Mouse (Mus musculus) adipocyte (in vitro differentiated cells): Measurements from ENCODE around the gene Gm10322.

Experiments
- DNase-seq: peaks from one replicate; pipeline ENCODE4 v3.0.0-alpha.2; 2016; ENCODE audit warnings: low spot score

Gene Gm10322

DNA sequence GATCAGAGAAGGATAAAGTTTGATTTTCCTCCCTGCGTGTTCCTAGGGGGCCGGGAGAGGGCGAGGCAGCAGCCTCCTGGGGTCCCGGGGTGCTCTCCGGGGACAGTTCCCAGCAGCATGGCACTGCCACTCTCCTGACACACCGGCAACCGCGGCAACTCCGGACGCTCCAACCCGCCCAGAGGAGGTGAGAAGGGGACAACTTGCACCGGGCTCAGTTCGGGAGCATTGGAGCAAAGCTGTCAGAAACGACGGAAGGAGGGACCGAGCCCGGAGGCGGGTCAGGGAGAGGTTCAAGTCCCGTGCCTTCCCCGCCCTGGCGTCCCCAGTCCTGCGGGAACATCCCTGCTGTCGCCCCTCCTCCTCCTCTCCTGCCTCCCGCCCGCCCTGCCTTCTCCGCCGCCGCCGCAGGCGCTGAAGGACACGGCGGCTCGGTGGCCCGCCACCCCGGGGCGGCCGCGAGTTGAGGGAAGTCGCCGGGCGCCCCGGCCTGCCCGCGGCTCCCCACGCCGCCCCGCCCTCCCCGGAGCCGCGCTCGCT lies at the start of gene Gm10322:
Gene Gm10322 (plus strand): TSS at position 83 of the 540 bp plus-strand sequence.
- DNase-seq = peak; percentile 70

DNA sequence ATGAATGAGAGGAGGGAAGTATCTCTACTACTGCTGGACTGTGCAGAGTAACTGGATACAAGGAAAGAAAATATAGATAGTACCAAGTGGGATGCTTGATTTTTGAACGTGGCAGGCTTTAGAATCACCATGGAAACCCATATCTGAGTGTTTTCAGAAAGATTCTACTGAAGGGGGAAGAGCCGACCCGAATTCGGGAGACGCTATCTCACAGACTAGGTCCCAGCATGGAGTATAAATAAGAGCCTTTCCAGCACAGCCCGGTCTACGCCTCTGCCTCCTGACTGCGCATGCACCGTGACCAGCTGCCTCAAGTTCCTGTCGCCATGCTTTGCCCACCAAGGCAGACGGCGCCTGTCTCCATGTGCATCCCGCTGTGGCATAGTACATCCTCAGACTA lies 48.9 kb upstream of the Gm10322 start:
- DNase-seq = no peak

DNA sequence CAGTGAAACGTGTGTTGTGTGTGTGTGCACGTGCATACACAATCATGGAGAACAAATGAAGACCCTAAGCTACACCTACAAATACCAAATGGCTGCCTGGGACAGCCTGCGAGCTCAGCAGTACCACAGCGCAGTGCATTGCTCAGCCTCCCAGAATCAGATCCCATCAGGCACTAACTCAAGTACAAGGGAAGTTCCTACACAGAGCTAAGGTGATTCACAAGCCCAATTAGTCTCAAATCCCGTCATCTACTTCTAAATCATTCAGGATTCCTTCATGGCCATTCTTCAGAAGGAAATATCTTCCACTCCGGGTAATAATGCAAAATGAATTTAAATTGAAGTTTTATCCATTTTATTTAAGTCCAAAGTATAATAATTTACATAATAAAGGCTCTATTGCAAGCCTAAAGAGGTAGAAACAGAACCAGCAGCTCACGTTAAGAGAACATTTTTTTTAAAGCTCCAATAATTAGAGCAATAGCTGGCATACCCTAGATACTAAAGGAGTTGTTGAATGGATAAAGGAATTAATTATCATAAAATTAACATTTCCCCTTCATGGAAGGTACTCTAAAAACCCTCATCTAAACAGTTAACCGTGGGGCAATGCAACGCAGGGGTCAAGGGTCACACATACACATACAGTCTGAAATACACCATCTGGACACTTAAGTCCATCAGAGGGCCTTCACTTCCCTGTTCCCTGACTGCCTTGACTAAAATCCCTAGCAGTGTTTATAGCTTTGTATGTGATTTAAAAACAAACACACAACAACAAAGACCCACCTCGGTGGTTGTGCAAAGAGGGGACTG lies 47.0 kb upstream of the Gm10322 start:
- DNase-seq = no peak

DNA sequence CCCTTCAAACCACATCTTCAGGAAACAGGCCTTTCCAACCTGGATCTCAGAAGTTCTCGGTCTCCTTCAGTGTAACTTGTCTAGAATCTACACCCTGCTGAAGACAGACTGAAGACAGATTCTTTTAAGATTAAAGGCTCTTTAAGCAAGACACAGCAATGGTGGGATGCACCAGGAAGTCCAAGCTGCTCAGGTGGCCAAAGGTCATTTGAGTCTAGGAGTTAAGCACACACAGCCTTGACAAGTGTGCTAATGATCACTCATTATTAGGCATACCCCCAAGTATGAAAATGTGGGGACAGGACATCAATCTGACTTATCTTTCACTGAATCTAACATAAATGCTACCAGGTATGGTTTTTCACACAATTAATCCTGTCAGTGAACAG lies 46.4 kb upstream of the Gm10322 start:
- no peak for DNase-seq

DNA sequence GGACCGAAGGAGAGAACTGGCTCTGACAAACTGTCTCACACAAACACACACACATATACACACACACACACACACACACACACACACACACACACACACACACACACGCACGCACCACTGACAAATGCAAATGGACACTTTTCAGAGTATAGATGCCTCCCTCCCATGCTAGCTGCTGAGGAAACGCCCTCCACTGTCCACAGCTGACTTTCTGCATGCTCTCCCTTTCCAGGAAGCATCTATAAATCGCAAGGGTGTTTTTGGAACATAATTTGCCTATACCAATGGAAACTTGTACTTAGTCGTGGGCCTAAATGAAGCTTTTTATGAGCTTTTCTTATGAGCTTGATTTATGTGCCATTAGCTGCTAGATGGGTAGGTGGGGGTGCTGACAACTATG lies 45.5 kb upstream of the Gm10322 start:
- DNase-seq = no peak

DNA sequence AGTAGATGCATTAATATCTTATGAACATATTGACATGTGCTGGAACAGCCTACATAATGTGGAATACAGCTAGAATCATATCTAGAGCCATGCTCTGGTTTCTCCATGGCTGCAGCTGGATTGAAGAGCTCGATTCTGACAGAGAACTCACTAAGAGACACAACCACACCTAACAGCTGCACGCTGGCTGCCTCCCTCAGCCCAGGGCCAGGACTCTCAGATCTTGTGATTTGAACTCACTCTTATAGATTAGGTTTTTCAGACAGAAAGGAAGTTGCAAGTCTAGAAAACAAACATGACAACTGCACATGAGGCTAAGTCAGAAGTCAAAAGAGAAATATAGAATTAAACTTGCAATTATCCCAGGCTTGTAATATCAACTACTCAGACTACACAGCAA lies 45.1 kb upstream of the Gm10322 start:
- DNase-seq = no peak

DNA sequence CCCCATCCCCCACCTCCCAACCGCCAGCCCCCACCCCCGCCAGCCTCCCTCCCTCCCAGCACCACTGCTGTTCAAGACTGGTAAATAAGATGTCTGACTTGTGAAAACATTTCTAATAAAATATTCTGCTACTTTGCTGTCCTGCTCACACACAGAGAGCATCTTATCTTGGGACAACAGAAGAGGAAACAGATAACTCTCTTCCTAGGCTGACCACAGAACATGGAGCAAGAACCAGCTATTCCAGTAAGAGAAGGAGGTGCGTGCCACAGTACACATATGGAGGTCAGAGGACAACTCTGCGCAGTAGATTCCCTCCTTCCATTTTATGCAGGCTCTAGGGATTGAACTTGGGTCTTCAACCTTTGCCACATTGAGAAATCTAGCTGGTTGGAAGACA lies 44.6 kb upstream of the Gm10322 start:
- no peak for DNase-seq

DNA sequence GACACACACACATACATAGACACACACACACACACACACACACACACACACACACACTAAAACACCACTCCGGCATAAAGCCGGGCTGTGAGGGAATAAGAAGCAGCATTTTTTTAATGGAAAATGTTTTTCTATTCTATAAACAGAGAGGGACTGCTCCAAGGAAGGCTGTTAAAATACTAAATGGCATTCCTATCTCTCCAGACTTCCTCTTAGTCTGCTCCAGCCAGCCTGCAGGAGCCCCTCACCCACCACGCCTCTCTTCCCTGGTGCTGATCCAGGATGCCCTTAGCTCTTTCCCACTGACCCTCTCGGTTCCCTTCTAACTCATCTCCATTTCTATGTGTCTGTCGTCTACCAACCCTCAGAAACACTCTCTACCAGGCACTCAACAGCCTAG lies 43.9 kb upstream of the Gm10322 start:
- DNase-seq = no peak

DNA sequence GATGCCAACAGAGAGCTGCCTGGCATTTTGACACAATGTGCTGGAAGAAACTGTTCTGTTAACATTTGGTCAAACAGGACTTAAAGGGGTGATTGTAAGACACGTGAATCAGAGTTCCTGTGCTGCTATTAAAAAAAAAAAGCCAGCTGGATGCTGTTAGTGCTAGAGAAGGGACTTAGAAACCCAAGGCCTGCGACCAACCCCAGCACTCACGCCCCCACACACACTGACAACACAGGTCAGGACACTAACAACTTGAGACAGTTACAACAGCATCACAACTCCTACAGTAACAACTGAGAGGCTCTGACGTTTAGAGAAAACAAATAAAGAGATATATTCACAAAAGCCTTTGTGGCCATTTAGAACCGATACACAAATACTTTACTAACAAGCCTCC lies 39.6 kb upstream of the Gm10322 start:
- no peak for DNase-seq

DNA sequence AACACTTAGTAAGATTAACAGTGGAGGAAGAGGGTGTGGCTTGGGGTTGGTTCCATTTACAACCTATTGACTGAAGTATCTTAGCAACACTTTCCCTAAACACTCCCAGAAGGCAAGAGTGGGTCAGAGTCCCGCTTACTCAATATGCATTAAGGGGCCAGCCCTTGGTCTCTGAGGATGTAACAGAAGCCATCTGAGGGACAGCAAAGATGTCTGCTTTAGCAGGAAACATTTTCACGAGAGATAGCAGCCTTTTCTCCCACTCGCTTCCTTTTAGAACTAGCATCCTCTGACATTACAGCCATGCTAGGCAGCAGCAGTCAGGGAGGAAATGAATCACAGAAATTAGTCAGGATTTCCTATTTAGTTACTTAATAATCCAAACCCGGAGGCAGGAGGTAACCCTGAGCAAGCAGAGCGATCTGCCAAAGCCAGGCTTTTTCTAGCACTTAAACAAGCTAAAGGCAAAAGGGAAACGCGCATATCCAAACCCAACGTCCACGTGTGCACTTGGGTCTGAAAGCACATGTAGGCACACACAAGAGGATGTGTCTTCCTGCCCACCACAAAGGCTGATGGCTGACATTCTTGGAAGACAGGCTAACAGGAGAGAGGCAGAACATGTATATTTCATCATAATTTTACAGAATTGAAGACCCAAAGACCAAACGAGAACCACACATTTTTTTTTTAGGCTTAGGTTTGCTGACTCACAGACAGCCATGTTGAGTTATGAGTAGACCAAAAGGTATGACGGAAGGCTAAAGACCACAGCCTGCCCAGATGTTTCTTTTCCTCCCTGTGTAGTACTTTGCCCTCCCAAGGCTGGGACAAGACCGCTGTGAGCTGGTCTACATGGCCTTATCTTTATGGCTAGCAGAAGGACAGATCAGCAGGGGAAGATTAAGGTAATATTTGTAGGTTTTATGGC lies 37.7 kb upstream of the Gm10322 start:
- DNase-seq = peak; percentile 71

DNA sequence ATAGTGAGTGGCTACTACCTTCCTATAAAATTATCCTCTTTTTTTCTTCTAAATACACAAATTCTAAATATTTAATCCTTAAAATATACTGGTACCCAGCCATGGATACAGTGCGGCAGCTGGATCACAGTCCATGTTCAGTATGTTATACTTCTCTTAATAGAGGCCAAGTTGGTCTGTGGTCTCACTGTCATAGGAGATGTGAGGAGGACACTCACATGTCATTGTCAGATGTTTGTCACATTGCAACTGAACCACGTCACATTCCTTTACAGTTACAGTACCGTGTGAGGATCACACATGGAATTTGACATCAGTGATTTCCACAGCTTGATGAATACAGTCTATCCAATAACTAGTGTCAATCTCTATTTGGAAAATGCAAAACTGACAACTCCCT lies 36.2 kb upstream of the Gm10322 start:
- no peak for DNase-seq

DNA sequence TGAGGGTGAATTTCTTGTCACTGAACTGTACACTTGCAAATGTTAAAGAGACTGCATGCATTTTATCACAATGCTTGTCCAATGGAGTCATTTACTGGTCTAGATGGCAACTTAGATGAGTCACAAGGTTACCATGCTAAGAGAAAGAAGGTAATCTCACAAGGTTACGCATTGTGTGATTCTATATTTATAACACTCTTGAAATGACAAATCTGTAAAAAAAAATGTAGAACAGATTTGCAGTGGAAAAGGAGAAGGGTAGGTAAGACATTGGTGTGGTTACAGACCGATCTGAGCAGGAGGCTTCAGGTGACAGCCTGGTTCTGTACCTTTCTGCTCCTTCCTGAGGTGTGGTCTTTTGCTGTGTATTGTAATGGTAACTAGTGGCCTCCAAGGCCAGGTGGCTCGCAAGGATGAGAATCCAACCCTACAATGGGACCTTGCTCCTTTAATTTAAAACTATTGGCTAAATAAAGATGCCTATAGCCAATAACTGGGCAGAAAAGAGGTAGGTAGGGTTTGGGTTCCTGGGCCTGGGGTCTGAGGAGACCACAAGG lies 35.2 kb upstream of the Gm10322 start:
- DNase-seq = no peak

DNA sequence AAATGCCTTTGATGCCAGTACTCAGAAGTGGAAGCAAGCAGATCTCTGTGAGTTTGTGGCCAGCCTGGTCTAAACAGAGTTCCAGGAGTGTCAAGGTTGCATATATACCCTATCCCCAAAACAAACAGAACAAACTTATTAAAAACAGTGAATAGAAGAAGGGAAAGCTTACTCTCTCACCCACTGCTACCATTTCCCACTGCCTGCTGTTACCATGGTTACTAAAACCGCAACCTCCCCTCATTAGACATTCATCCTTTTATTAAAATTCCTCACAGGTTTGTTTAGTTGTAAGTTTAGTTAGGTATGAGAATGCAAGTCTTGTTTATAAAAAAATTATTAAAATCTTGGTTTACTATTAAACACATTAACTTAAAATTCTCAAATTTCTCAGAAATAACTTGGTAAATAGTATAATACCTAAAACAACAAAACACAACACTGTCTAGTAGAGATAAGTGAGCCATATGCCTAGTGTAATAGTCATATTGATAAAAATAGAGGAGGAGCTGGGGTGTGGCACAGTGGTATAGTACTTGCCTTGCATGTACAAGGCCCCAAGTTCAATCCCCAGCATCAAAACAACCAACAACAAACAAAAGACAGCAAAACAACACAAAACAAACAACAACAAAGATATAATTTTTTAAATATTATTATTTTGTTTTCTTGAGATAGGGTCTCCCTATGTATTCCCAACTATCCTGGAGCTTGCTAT lies 33.9 kb upstream of the Gm10322 start:
- DNase-seq = no peak

DNA sequence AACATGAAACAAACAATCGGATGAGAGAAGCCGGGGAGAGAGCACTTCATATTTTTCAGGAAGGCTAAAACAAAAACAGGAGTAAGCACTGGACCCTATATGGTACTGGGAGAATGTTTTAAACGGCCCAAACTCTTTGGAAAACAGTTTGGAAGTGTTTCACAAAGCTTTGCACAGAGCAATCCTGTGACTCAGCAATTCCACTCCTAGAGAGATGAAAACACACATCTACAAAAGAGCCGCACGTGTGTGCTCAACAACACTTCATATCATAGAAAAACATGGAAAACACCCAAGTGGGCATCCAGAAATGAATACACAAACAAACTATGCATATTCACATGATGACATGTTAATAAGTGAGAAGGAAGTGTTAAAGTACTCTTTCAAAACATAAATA lies 30.2 kb upstream of the Gm10322 start:
- no peak for DNase-seq

DNA sequence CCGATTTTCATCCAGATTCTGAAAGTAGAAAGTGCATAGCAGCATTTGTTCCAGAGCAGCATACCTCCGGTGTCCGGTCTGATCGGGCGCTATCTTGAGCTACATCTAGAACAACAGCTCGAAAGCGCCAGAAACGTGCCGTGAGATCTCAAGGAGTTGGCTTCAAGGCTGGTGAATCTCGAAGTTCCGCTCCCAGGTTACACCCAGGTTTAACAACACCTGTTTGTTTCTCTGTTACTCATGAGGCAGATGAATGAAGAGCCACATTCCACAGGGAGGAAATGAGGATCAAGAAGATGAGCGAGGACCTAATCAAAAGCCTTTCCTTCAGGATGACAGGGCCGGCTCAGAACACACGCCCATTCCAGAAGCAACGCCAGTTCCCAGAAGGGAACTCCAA lies 29.0 kb upstream of the Gm10322 start:
- no peak for DNase-seq

DNA sequence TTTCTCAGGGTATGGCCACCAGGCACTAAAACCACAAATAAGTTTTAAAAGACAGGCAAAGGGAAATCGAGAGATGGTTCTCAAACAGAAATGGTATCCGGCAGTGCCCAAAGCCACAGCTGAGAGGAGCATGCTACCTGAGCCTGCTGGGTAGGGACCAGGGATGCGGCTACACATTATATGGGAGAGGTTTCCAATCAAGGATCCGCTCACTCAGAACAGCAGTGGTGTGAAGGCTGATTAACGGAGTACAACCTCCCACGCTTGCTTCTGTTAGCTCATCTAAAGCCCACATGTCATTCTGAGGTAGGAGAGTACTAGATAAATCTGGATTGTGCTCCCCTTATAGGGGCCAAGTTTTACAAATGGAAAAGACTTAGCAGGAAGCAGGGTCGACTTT lies 27.7 kb upstream of the Gm10322 start:
- DNase-seq = no peak

DNA sequence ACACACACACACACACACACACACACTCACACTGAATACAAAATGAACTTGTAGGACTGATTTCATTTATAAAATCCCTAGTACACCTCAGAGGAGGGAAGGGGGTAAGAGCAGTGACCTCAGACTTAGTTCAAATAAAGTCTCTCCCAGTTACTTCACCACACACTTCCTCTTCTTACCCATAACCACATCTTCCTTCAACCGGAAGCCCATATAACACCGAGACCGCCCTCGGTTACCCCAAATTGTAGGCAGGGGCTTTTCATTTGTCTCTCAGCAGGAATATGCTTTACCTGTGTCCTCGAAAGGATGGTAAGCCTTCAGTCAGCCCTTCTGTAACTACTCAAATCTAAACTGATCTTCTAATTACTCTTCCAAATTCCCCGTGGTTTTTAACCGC lies 26.4 kb upstream of the Gm10322 start:
- DNase-seq = no peak

DNA sequence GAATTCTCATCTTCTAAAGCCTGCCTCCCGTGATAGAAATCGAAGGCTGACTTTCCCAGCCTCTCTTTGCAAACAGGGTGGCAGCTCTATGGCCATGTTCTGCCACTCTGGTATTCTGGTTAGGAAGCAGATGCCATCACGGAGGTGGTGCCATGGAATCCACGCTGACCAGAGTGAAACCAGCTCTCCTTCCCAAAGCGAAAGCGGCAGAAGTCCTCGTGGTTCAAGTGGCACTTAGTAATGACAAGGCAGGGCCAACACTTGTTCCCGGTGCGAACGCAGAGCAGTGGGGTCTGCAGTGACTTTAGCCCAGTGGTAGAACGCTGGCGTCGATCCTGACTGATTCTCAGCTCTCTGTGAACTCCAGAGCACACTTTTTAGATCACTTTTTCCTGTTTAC lies 26.0 kb upstream of the Gm10322 start:
- no peak for DNase-seq

DNA sequence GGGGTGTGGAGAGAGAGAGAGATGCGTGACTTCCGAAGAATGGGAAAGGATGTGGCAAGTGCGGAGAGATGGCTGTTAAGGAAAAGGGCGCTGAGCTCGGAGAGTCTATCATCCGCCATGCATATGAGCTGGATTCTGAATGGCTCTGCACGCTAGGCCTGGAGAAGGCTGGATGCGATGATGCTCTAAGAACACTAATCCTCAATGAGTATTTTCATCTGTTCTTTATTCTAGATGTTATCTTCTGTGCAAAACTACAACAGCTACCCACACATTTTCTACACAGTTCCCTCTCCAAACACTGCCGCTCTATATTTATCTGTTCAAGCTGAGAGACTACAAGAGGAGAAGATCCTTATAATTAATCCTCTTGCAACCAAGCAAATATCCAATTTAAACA lies 25.3 kb upstream of the Gm10322 start:
- DNase-seq = no peak

DNA sequence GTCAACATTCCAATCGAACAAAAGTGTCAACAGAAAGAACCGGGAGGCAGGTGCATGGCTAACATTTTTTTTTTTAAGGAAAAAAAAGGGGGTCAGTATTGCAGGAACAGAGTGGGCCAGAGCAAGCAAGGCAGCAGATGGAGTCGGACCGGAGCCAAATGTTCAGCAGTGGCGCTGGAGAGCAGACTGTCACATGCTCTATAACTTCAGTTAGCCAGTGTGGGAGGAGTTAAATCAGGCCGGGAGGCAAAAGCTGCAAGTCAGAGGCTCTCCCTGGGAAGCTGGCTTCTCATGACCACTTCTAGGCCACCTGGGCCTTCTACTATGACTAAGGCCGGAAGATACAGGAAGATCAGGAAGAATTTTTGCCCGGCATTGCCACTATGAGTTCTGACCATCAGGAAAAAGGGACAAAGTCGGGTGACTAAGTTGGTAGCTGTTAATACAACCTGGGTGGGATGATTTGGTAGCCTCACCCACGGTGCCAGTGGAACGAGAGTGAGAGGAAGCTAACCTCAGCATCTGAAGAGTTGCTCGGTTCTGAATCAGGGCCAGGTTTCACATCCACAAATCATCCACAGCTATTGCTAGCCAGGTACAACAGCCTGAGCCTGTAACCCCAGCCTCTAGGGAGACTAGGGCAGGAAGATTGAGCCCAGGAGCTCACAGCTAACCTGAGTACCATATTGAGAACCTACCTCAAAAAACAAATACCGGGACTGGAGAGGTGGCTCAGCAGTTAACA lies 21.9 kb upstream of the Gm10322 start:
- no peak for DNase-seq

DNA sequence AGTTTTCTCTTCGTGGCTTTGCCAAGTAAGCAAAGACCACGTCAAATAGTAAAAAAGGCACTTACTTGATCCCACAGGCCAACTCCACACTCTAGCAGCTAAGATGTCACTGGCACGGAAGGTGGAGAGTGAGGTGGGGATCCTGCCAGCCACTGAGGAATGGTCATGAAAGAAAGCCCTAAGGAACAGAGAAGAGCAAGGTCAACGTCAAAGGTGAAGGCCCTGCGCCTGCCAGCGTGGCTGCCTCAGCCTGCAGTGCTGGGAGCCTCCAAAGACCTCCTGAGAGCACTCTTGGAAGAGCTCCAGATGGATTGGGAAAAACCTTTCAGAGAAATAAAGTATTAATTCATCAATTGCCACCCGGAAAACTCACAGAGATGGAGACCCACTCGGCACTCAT lies 15.3 kb upstream of the Gm10322 start:
- DNase-seq = no peak
